Mouse (Mus musculus): ENCODE results near the gene Olfr441.
"Not testable (repeated sequence)": the region's sequence is repeated elsewhere in the genome, so short reads cannot be mapped to it uniquely, and the experiment has no call there.

Gene Olfr441

GRCm38 (mm10) chr6:43106069-43106468 lies at the start of gene Olfr441:
Gene Olfr441, plus strand, starts transcription at chr6:43106369.
- not testable (repeated sequence) for DNase-seq (ENCODE audit: low spot score in 2 of 2)

- no peak for DNase-seq (ENCODE audit: low spot score in 2 of 2)
These were observed 27.4 kb upstream of the Olfr441 start for GRCm38 (mm10) chr6:43078750-43079149.

GRCm38 (mm10) chr6:43081405-43081804 lies 24.8 kb upstream of the Olfr441 start:
- DNase-seq (ENCODE audit: low spot score in 2 of 2): not testable (repeated sequence)

GRCm38 (mm10) chr6:43146267-43146666 lies 40.1 kb downstream of the Olfr441 start, which contains the start of gene Olfr237-ps1:
Gene Olfr237-ps1, plus strand, starts transcription at chr6:43146567.
- DNase-seq (ENCODE audit: low spot score in 2 of 2): not testable (repeated sequence)

- no peak for DNase-seq (ENCODE audit: low spot score in 2 of 2)
These were observed 53.3 kb downstream of the Olfr441 start for GRCm38 (mm10) chr6:43159502-43159901.

- no peak for DNase-seq (ENCODE audit: low spot score in 2 of 2)
These were observed 56.8 kb downstream of the Olfr441 start, which contains the start of gene Olfr437 for GRCm38 (mm10) chr6:43162982-43163381. Gene Olfr437, plus strand, starts transcription at chr6:43163282.

- DNase-seq (ENCODE audit: low spot score in 2 of 2): no peak
These were observed 61.1 kb downstream of the Olfr441 start for GRCm38 (mm10) chr6:43167246-43167645.

All from urinary bladder, postnatal 4 days (tissue).